Mouse (Mus musculus): Measurements from ENCODE around the gene Gm20388.

- TF ChIP-seq CTCF (IDR thresholded peaks at IDR 0.05; ENCODE audit: borderline replicate concordance, extremely low read depth, insufficient read depth, insufficient read length) (no peak), POLR2A (IDR thresholded peaks at IDR 0.05; ENCODE audit: borderline replicate concordance, extremely low read depth, insufficient read depth, insufficient read length, poor library complexity, severe bottlenecking) (no peak)
These were observed 1489.9 kb downstream of the Gm20388 start for GRCm38 (mm10) chr8:121400581-121400980.

Measured in brain, embryonic 14.5 days (tissue).